Mouse (Mus musculus) heart, adult 2 months (tissue): ENCODE data around the gene Il22ra1.

Source experiments
- CTCF ChIP-seq: fragments of 200-600 bp; IDR thresholded peaks from 2 replicates; pipeline ENCODE4 v1.8.1; 2022; ENCODE audit warnings: antibody characterized with exemption, mild to moderate bottlenecking, moderate library complexity
- EP300 ChIP-seq: fragments of 200-500 bp; IDR thresholded peaks from 2 replicates; pipeline ENCODE4 v1.6.1; 2011; ENCODE audit warnings: low read depth, low read length, control low read depth; ENCODE audit not compliant: insufficient read depth
- POLR2A ChIP-seq: fragments of 200-500 bp; IDR thresholded peaks from 2 replicates; pipeline ENCODE4 v1.6.1; 2011; ENCODE audit warnings: mild to moderate bottlenecking, low read depth, low read length, control low read depth; ENCODE audit not compliant: insufficient read depth

GRCm38 (mm10) chr4:135758825-135759224 is 30.9 kb downstream of the Il22ra1 start:
- TF ChIP-seq CTCF (no peak), POLR2A (no peak), EP300 (no peak)
